Mouse (Mus musculus): ENCODE results near the gene Gclm. TPM values are rescaled to one million over a fixed set of nuclear protein-coding genes. Genes with fewer than 3 reads are reported as not detected.

Gclm gene
- polyA plus RNA-seq, 1 experiment from 2014 or later: 367 TPM

GRCm38 (mm10) chr3:122293223-122293953 lies 48.0 kb downstream of the Gclm start:
- ATAC-seq (replicated peaks; ENCODE audit: low FRiP score): peak; percentile 82
- H3K27me3 ChIP-seq (replicated peaks; ENCODE audit: control insufficient read depth, insufficient read depth, low read length): no peaks in the 10 kb centered on the region
- peak overlapping the region; percentile 81 for H3K4me2 ChIP-seq
- peaks cover 10% of the 10 kb centered on the region for H3K4me1 ChIP-seq (replicated peaks; ENCODE audit: control insufficient read depth, insufficient read depth, low read length)
- WGBS: under 1% methylated on average over 102 of the region's 105 CpGs
- peak overlapping the region; percentile 77 for H3K4me3 ChIP-seq (ENCODE audit: low read depth, low read length)
- peak overlapping the region; percentile 33 for H3K27ac ChIP-seq (ENCODE audit: low read depth, low read length)
- H3K9me3 ChIP-seq (ENCODE audit: control insufficient read depth, low read length): no peaks in the 10 kb centered on the region
- DNase-seq (ENCODE audit: low spot score): no peak
- no peaks in the 10 kb centered on the region for H3K36me3 ChIP-seq (ENCODE audit: control insufficient read depth, insufficient read depth, low read length)
- peak overlapping the region; percentile 82 for H3K9ac ChIP-seq (ENCODE audit: low read depth, low read length)

GRCm38 (mm10) chr3:122293954-122294850 lies 48.8 kb downstream of the Gclm start, which contains the start of gene Bcar3:
TSS of gene Bcar3 (plus strand) at chr3:122294136.
- peak; percentile 65 for ATAC-seq (replicated peaks; ENCODE audit: low FRiP score)
- no peaks in the 10 kb centered on the region for H3K9me3 ChIP-seq (ENCODE audit: control insufficient read depth, low read length)
- WGBS: 10% methylated on average over 37 of the region's 37 CpGs
- H3K36me3 ChIP-seq (ENCODE audit: control insufficient read depth, insufficient read depth, low read length): no peaks in the 10 kb centered on the region
- no peaks in the 10 kb centered on the region for H3K27me3 ChIP-seq (replicated peaks; ENCODE audit: control insufficient read depth, insufficient read depth, low read length)
- H3K4me2 ChIP-seq: peak within 1 kb of the TSS; percentile 81
- peaks cover 10% of the 10 kb centered on the region for H3K4me1 ChIP-seq (replicated peaks; ENCODE audit: control insufficient read depth, insufficient read depth, low read length)
- H3K27ac ChIP-seq (ENCODE audit: low read depth, low read length): peak within 1 kb of the TSS; percentile 33
- H3K9ac ChIP-seq (ENCODE audit: low read depth, low read length): peak within 1 kb of the TSS; percentile 82
- peak within 1 kb of the TSS; percentile 77 for H3K4me3 ChIP-seq (ENCODE audit: low read depth, low read length)
- DNase-seq (ENCODE audit: low spot score): peak; percentile 81

GRCm38 (mm10) chr3:122295511-122295910 lies 50.2 kb downstream of the Gclm start:
- Histone ChIP-seq H3K27ac (ENCODE audit: low read depth, low read length) (no peak overlapping the region), H3K4me2 (no peak overlapping the region), H3K27me3 (replicated peaks; ENCODE audit: control insufficient read depth, insufficient read depth, low read length) (no peaks in the 10 kb centered on the region), H3K9ac (ENCODE audit: low read depth, low read length) (no peak overlapping the region), H3K4me3 (ENCODE audit: low read depth, low read length) (no peak overlapping the region), H3K4me1 (replicated peaks; ENCODE audit: control insufficient read depth, insufficient read depth, low read length) (peaks cover 10% of the 10 kb centered on the region), H3K36me3 (ENCODE audit: control insufficient read depth, insufficient read depth, low read length) (no peaks in the 10 kb centered on the region), H3K9me3 (ENCODE audit: control insufficient read depth, low read length) (no peaks in the 10 kb centered on the region)
- peak; percentile 57 for ATAC-seq (replicated peaks; ENCODE audit: low FRiP score)
- DNase-seq (ENCODE audit: low spot score): peak; percentile 56
- 5% methylated on average over 5 of the region's 5 CpGs for WGBS

GRCm38 (mm10) chr3:122296979-122297378 lies 51.6 kb downstream of the Gclm start:
- DNase-seq (ENCODE audit: low spot score) (no peak), ATAC-seq (replicated peaks; ENCODE audit: low FRiP score) (no peak)
- no peak overlapping the region for H3K4me3 ChIP-seq (ENCODE audit: low read depth, low read length)
- no peaks in the 10 kb centered on the region for H3K36me3 ChIP-seq (ENCODE audit: control insufficient read depth, insufficient read depth, low read length)
- H3K9me3 ChIP-seq (ENCODE audit: control insufficient read depth, low read length): no peaks in the 10 kb centered on the region
- peaks cover 8% of the 10 kb centered on the region for H3K4me1 ChIP-seq (replicated peaks; ENCODE audit: control insufficient read depth, insufficient read depth, low read length)
- H3K27me3 ChIP-seq (replicated peaks; ENCODE audit: control insufficient read depth, insufficient read depth, low read length): no peaks in the 10 kb centered on the region
- 69% methylated on average over 5 of the region's 5 CpGs for WGBS
- H3K4me2 ChIP-seq: no peak overlapping the region
- H3K9ac ChIP-seq (ENCODE audit: low read depth, low read length): no peak overlapping the region
- H3K27ac ChIP-seq (ENCODE audit: low read depth, low read length): no peak overlapping the region

GRCm38 (mm10) chr3:122300983-122301919 lies 55.9 kb downstream of the Gclm start:
- 58% methylated on average over 9 of the region's 9 CpGs for WGBS
- Histone ChIP-seq H3K9ac (ENCODE audit: low read depth, low read length) (no peak overlapping the region), H3K27me3 (replicated peaks; ENCODE audit: control insufficient read depth, insufficient read depth, low read length) (no peaks in the 10 kb centered on the region), H3K27ac (ENCODE audit: low read depth, low read length) (no peak overlapping the region), H3K9me3 (ENCODE audit: control insufficient read depth, low read length) (no peaks in the 10 kb centered on the region), H3K4me3 (ENCODE audit: low read depth, low read length) (no peak overlapping the region), H3K36me3 (ENCODE audit: control insufficient read depth, insufficient read depth, low read length) (no peaks in the 10 kb centered on the region), H3K4me1 (replicated peaks; ENCODE audit: control insufficient read depth, insufficient read depth, low read length) (no peaks in the 10 kb centered on the region; the same call in 1 of the 2 replicates), H3K4me2 (no peak overlapping the region)
- ATAC-seq (replicated peaks; ENCODE audit: low FRiP score) (no peak), DNase-seq (ENCODE audit: low spot score) (no peak)

- no peaks in the 10 kb centered on the region for H3K27me3 ChIP-seq (replicated peaks; ENCODE audit: control insufficient read depth, insufficient read depth, low read length)
- no peak overlapping the region for H3K4me2 ChIP-seq
- DNase-seq (ENCODE audit: low spot score) (no peak), ATAC-seq (replicated peaks; ENCODE audit: low FRiP score) (no peak)
- H3K4me3 ChIP-seq (ENCODE audit: low read depth, low read length): no peak overlapping the region
- no peaks in the 10 kb centered on the region; the same call in 1 of the 2 replicates for H3K4me1 ChIP-seq (replicated peaks; ENCODE audit: control insufficient read depth, insufficient read depth, low read length)
- no peak overlapping the region for H3K27ac ChIP-seq (ENCODE audit: low read depth, low read length)
- H3K36me3 ChIP-seq (ENCODE audit: control insufficient read depth, insufficient read depth, low read length): no peaks in the 10 kb centered on the region
- H3K9me3 ChIP-seq (ENCODE audit: control insufficient read depth, low read length): no peaks in the 10 kb centered on the region
- no peak overlapping the region for H3K9ac ChIP-seq (ENCODE audit: low read depth, low read length)
- 69% methylated on average over 4 of the region's 4 CpGs for WGBS
Measured at GRCm38 (mm10) chr3:122304560-122304959, 59.2 kb downstream of the Gclm start.

GRCm38 (mm10) chr3:122307894-122308671 lies 62.7 kb downstream of the Gclm start:
- Histone ChIP-seq H3K4me2 (no peak overlapping the region), H3K4me1 (replicated peaks; ENCODE audit: control insufficient read depth, insufficient read depth, low read length) (peaks cover 3% of the 10 kb centered on the region; the same call in 1 of the 2 replicates), H3K9ac (ENCODE audit: low read depth, low read length) (no peak overlapping the region), H3K4me3 (ENCODE audit: low read depth, low read length) (no peak overlapping the region), H3K27me3 (replicated peaks; ENCODE audit: control insufficient read depth, insufficient read depth, low read length) (no peaks in the 10 kb centered on the region), H3K36me3 (ENCODE audit: control insufficient read depth, insufficient read depth, low read length) (no peaks in the 10 kb centered on the region), H3K27ac (ENCODE audit: low read depth, low read length) (no peak overlapping the region), H3K9me3 (ENCODE audit: control insufficient read depth, low read length) (no peaks in the 10 kb centered on the region)
- no peak for DNase-seq (ENCODE audit: low spot score)
- ATAC-seq (replicated peaks; ENCODE audit: low FRiP score): no peak; the same call in 1 of the 2 replicates
- WGBS: 44% methylated on average over 4 of the region's 4 CpGs

Data from liver, embryonic 11.5 days (tissue).